Mouse (Mus musculus) thymus, postnatal 0 days (tissue): ENCODE data around the gene Dip2b. TPM values are rescaled to one million over a fixed set of nuclear protein-coding genes. Genes with fewer than 3 reads are reported as not detected.

Experiments used
- DNase-seq: peaks from one replicate; pipeline ENCODE4 v3.0.0-alpha.2; 2015; ENCODE audit warnings: low spot score
- polyA plus RNA-seq: library from polyadenylated mRNA; unstranded; fragments of >200 nt; fragmentation: Nextera tagmentation; extraction: Ambion mirVana; gene quantifications from 2 replicates; pipeline ENCODE4 v1.2.1, GENCODE M21; 2015

Dip2b gene
- polyA plus RNA-seq, 1 experiment from 2014 or later = 9.5 TPM

GRCm38 (mm10) chr15:100215092-100215491 lies 176.6 kb downstream of the Dip2b start:
- DNase-seq = no peak

DNA sequence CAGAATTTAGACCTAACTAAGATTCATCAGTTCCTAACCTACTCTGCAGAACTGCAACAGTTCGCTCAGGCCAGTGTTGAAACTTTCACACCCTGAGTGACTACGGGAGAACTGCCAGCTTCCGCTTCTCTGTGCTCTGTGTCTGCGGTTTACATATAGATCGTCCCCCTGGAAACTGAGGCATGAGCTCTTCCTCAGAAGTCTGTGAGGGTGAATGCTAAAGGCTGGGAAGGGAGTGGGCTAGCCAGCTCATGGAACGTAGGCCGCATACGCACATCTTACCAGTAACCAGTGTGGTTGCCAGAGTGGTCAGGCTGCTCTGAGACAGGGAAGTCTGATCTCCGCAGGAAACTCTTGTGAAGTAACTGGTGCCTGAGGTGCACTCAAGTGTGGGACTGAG lies 177.7 kb downstream of the Dip2b start:
- no peak for DNase-seq

DNA sequence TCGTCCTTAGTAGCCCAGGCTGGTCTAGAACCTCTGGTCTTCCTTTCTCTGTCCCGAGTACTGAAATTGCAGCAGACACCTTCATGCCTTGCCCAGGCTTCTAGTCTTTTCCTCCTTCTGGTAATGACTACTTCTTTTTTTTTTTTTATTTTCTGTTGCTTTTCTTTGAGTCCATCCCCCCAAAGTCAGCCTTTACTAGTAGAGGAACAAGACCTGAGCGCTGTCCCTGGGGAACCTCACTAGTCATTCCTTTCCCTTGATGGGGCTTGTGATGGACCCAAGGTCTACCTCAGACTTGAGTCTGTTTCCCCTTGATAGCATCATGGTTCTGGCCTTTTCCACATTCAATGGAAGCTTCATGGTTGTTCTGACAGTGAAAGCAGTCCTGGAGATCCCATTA lies 179.6 kb downstream of the Dip2b start:
- DNase-seq = no peak

GRCm38 (mm10) chr15:100219396-100219795 lies 180.9 kb downstream of the Dip2b start:
- no peak for DNase-seq

DNA sequence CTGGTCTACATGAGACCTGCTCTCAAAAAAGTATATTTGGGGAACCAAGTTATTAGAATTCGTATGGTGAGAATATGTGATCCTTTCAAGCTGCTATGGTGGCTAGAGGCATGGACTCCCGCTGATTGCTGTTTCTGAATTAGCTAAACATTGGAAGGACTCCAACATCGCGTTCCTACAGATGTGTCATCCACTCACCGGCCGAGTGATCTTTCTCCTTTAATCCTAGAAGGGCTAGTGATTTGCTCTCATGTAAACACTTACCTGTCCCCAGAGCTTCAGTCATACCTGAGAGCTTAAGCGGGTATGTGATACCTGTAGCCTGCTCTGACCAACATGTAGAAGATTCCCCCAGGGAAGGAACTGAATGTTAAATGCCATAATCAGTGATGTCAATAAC lies 182.5 kb downstream of the Dip2b start:
- DNase-seq = no peak

- no peak for DNase-seq
Observed at GRCm38 (mm10) chr15:100225381-100225780, 186.9 kb downstream of the Dip2b start.

GRCm38 (mm10) chr15:100225891-100226290 lies 187.4 kb downstream of the Dip2b start:
- DNase-seq = no peak

- DNase-seq = no peak
Observed at GRCm38 (mm10) chr15:100227031-100227662, 188.7 kb downstream of the Dip2b start.

GRCm38 (mm10) chr15:100227663-100228534 lies 189.4 kb downstream of the Dip2b start, which contains the start of gene Atf1:
TSS of gene Atf1 (plus strand) at chr15:100227819.
- peak; percentile 92 for DNase-seq

- DNase-seq = peak; percentile 6
Observed at GRCm38 (mm10) chr15:100228535-100229336, 190.3 kb downstream of the Dip2b start.

DNA sequence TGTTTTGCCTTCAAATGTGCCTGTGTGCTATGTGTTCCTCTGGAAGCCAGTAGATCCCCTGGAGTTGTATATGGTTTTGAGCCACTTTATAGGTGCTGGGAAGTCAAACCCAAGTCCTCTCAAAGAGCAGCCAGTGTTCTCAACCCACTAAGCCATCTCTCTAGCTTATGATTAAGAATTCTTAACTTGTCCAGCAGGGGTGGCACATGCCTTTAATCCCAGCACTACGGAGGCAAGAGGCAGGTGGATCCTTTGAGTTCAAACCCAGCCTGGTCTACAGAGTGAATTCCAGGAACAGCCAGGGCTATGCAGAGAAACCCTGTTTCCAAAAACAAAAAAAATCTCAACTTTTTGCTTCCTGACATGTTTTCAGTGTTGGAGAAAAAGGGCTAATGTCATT lies 192.2 kb downstream of the Dip2b start:
- DNase-seq = peak; percentile 24

DNA sequence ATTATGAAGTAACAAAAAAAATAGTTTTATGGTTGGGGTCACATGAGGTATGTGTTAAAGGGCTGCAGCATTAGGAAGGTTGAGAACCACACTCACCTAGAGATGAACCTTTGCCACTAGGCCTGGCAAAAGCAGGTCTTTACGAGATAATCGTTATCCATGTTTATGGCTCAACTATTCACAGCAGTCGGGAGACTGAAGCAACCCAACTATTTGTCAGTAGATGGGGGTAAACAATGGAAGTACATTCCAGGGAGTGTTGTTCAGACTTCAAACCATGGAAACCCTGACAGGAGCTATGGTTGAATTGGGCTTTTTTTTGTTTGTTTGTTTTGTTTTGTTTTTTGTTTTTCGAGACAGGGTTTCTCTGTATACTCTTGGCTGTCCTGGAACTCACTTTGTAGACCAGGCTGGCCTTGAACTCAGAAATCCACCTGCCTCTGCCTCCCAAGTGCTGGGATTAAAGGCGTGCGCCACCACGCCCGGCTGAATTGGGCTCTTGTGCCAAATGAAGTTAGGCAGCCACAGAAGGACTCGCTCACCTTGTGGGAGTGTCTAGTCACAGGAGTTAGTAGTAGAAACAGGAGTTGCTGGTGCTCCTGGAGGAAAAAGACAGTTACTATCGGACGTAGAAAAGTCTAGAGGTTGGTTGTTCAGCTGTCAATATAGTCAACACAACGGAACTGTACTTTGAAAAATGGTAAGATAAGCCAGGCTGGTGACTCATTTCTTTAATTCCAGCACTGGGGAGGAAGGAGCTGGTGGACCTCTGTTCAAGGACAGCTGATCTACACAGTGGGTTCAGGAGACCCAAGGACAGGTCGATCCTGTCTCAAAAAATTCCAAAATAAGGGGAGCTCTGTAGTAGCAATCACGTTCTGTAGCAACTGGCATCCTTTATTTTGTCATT lies 193.4 kb downstream of the Dip2b start:
- no peak for DNase-seq

DNA sequence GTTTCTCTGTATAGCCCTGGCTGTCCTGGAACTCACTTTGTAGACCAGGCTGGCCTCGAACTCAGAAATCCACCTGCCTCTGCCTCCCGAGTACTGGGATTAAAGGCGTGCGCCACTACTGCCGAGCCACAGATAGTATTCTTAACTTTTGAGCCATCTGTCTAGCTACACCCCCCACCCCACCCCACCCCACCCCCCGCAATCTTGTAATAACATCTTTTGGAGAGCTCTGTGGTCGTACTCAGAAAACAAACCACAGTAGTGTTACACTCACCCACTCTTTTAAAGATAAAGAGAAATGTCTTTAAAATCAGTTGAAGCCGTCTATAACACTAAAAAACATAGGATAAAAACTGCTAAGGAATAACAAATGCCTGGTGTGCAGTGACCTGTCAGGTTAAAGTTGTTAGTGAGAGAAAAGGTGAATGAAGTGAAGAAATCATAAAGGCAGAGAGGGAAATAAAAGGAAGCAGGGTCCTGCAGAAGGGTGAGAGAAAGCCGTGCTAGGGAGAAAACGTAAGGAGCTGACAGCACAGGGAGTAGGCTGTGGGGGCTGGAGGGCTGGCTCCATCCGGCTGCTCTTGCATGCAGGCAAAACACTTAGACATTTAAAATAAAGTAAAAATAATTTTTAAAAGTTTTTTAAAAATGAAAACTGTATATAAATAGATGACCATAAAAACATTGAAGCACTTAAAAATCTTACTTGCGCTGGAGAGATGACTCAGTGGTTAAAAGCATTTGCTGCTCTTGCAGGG lies 196.9 kb downstream of the Dip2b start:
- no peak for DNase-seq

DNA sequence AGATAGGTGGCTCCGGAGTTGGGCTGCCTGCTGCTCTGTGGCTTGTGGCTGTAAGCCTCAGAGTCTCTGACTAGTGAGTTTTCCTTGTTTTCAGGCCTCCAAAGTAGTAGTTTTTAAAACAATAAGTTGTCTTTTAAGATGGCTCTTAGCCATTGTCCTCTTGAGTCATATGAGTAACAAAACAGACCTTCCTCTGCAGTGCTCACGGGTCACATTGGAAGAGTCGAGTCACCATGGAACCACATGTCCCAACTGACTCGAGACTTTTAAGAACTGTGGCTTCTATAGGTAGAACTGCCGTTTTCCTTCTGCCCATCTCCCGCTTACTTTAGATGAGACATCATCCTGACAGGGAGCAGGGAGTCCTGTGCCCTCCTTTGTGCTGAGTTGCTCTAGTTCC lies 198.5 kb downstream of the Dip2b start:
- no peak for DNase-seq

DNA sequence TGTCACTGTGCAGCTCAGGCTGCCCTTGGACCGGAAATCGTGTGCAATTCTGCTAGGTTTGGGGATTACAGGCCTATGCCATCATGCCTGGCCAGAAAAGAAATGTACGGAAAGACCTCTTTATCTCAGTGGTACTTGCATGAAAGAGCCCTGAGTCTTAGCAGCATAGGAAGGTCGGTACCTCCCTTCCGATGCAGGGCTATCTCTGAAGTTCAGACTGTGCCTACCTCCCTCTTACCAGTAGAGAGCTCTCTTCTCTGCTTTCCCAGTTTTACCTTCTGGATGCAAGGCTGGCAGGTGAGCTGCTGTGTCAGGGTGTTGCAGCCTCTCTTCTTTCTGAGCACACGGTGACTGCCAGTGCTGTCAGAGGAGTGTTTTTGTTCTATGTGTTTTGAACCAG lies 203.3 kb downstream of the Dip2b start:
- no peak for DNase-seq

DNA sequence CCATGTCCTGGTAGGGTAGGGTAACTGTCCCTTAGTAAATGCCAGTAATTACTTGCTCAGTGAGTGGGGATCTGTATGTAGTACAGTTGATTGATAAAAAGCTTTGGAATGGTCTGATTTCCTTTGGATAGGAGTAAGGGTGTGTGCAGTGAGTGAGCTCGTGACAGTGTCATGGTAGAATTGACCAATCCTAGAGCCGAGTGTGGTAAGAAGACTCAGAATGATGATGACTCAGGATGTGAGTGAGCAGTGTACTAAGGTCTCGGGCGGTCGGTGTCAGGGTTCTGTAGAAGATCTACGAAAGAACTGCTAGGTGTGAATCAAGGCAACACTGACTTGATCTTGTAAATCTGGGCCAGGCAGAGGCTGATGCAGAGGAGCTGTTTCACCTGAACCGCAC lies 207.5 kb downstream of the Dip2b start:
- no peak for DNase-seq

DNA sequence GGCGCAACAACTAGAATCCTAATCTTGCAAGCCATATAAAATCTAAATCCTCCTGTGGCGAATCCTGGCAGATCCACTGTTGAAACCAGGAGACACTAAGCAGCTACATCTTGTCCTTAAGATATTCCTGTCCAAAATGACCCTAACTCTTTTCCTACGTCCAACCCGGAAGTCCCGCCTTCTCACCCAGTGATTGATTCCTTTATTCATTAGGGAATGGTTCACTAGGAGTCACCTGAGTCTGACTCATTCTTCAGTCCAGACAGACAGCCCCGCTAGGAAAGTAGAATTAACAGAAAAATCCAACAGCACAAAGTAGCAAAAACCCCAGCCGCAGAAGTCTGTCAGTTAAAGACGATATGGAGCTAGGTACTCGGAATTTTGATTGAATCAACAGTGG lies 208.8 kb downstream of the Dip2b start:
- no peak for DNase-seq

- no peak for DNase-seq
Observed at GRCm38 (mm10) chr15:100248665-100249433, 210.4 kb downstream of the Dip2b start.

DNA sequence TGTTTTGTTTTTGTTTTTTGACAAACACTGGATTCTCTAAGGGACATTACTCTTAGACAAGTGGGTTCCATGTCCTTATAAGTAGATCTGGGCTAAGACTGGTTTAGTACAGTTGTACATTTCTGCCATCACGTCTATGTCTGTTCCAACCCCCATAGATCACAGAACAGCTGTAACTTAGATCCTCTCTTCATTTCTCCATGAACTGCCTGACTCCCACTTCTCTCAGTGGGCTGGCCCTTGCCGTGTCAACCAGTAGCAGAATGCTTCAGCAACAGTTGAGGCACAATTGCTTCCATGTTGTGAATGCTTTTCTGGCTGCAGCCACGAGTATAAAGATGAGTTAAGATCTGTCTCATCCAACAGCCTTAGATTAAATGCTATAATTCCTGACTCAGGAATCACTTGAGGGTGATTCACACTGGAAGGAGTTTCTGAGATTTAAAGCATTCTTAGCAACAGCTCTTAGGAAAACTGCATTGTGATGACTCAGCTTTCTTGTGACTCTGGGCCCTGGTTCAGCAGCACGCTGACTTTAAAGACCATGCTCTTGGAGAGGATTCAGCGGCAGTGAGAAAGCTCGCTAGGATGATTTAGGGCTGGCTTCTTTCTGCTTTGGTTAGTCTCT lies 212.8 kb downstream of the Dip2b start:
- DNase-seq = no peak
